Mouse (Mus musculus): Measurements from ENCODE around the gene Mrps18c.

The Mrps18c gene

GRCm38 (mm10) chr5:100826531-100826930 lies 28.1 kb downstream of the Mrps18c start:
- DNase-seq (ENCODE audit: low read depth, low spot score) = no peak

- DNase-seq (ENCODE audit: low read depth, low spot score) = no peak
These were observed 30.3 kb downstream of the Mrps18c start for GRCm38 (mm10) chr5:100828701-100829100.

GRCm38 (mm10) chr5:100832680-100833079 lies 34.3 kb downstream of the Mrps18c start:
- DNase-seq (ENCODE audit: low read depth, low spot score) = no peak

- DNase-seq (ENCODE audit: low read depth, low spot score) = no peak
These were observed 35.4 kb downstream of the Mrps18c start for GRCm38 (mm10) chr5:100833841-100834240.

GRCm38 (mm10) chr5:100835862-100836538 lies 37.6 kb downstream of the Mrps18c start:
- peak; percentile 19 for DNase-seq (ENCODE audit: low read depth, low spot score)

- DNase-seq (ENCODE audit: low read depth, low spot score) = peak; percentile 20
These were observed 39.5 kb downstream of the Mrps18c start for GRCm38 (mm10) chr5:100837907-100838306.

GRCm38 (mm10) chr5:100844485-100844884 lies 46.1 kb downstream of the Mrps18c start:
- DNase-seq (ENCODE audit: low read depth, low spot score) = peak; percentile 13

GRCm38 (mm10) chr5:100845485-100845847 lies 47.0 kb downstream of the Mrps18c start, which contains the start of gene Gpat3:
Gpat3 (plus strand) TSS chr5:100845713.
- DNase-seq (ENCODE audit: low read depth, low spot score) = no peak

GRCm38 (mm10) chr5:100845848-100846598 lies 47.6 kb downstream of the Mrps18c start:
- peak; percentile 77 for DNase-seq (ENCODE audit: low read depth, low spot score)

GRCm38 (mm10) chr5:100846599-100846920 lies 48.1 kb downstream of the Mrps18c start:
- no peak for DNase-seq (ENCODE audit: low read depth, low spot score)

GRCm38 (mm10) chr5:100847143-100847542 lies 48.7 kb downstream of the Mrps18c start:
- DNase-seq (ENCODE audit: low read depth, low spot score) = peak; percentile 28

GRCm38 (mm10) chr5:100853963-100854362 lies 55.5 kb downstream of the Mrps18c start:
- DNase-seq (ENCODE audit: low read depth, low spot score) = no peak

Data from 3T3-L1 (cell line).